Mouse (Mus musculus) spleen, adult 12 weeks (tissue): ENCODE results near the gene Foxn2.
"Not testable (repeated sequence)": the region's sequence is repeated elsewhere in the genome, so short reads cannot be mapped to it uniquely, and the experiment has no call there.

Experiments used
- DNase-seq: peaks from one replicate; pipeline ENCODE4 v3.0.0; 2022; ENCODE audit warnings: low spot score

The Foxn2 gene

GRCm38 (mm10) chr17:88441432-88442174 lies 1.1 kb downstream of the Foxn2 start:
- DNase-seq = peak; percentile 59

- DNase-seq = no peak
Measured at GRCm38 (mm10) chr17:88442661-88443060, 2.1 kb downstream of the Foxn2 start.

GRCm38 (mm10) chr17:88443186-88443585 lies 2.7 kb downstream of the Foxn2 start:
- DNase-seq = no peak

GRCm38 (mm10) chr17:88458079-88458478 lies 17.6 kb downstream of the Foxn2 start:
- DNase-seq = no peak

- DNase-seq = no peak
Measured at GRCm38 (mm10) chr17:88459516-88459915, 19.0 kb downstream of the Foxn2 start.

- no peak for DNase-seq
Measured at GRCm38 (mm10) chr17:88459916-88460901, 19.7 kb downstream of the Foxn2 start.

GRCm38 (mm10) chr17:88462658-88463057 lies 22.1 kb downstream of the Foxn2 start:
- DNase-seq = no peak

- no peak for DNase-seq
Measured at GRCm38 (mm10) chr17:88466591-88466990, 26.1 kb downstream of the Foxn2 start.

GRCm38 (mm10) chr17:88467696-88468095 lies 27.2 kb downstream of the Foxn2 start:
- DNase-seq = no peak

- DNase-seq = not testable (repeated sequence)
Measured at GRCm38 (mm10) chr17:88468655-88469398, 28.3 kb downstream of the Foxn2 start.

- no peak for DNase-seq
Measured at GRCm38 (mm10) chr17:88473766-88474165, 33.3 kb downstream of the Foxn2 start.

GRCm38 (mm10) chr17:88477165-88477564 lies 36.7 kb downstream of the Foxn2 start:
- DNase-seq = no peak

GRCm38 (mm10) chr17:88477699-88478098 lies 37.2 kb downstream of the Foxn2 start:
- DNase-seq = no peak

- no peak for DNase-seq
Measured at GRCm38 (mm10) chr17:88479040-88479439, 38.5 kb downstream of the Foxn2 start.

GRCm38 (mm10) chr17:88480369-88480768 lies 39.9 kb downstream of the Foxn2 start:
- DNase-seq = no peak

- DNase-seq = no peak
Measured at GRCm38 (mm10) chr17:88481062-88481461, 40.6 kb downstream of the Foxn2 start.

- DNase-seq = no peak
Measured at GRCm38 (mm10) chr17:88481587-88481986, 41.1 kb downstream of the Foxn2 start.

GRCm38 (mm10) chr17:88484539-88484938 lies 44.0 kb downstream of the Foxn2 start:
- DNase-seq = no peak

- no peak for DNase-seq
Measured at GRCm38 (mm10) chr17:88484951-88485350, 44.4 kb downstream of the Foxn2 start.

- DNase-seq = no peak
Measured at GRCm38 (mm10) chr17:88490546-88490945, 50.0 kb downstream of the Foxn2 start.

- no peak for DNase-seq
Measured at GRCm38 (mm10) chr17:88491366-88492106, 51.0 kb downstream of the Foxn2 start.

- no peak for DNase-seq
Measured at GRCm38 (mm10) chr17:88492107-88492460, 51.6 kb downstream of the Foxn2 start.
